Comparison of ENCODE assay signal across 9 mouse cellular contexts in the genomic region with DNA sequence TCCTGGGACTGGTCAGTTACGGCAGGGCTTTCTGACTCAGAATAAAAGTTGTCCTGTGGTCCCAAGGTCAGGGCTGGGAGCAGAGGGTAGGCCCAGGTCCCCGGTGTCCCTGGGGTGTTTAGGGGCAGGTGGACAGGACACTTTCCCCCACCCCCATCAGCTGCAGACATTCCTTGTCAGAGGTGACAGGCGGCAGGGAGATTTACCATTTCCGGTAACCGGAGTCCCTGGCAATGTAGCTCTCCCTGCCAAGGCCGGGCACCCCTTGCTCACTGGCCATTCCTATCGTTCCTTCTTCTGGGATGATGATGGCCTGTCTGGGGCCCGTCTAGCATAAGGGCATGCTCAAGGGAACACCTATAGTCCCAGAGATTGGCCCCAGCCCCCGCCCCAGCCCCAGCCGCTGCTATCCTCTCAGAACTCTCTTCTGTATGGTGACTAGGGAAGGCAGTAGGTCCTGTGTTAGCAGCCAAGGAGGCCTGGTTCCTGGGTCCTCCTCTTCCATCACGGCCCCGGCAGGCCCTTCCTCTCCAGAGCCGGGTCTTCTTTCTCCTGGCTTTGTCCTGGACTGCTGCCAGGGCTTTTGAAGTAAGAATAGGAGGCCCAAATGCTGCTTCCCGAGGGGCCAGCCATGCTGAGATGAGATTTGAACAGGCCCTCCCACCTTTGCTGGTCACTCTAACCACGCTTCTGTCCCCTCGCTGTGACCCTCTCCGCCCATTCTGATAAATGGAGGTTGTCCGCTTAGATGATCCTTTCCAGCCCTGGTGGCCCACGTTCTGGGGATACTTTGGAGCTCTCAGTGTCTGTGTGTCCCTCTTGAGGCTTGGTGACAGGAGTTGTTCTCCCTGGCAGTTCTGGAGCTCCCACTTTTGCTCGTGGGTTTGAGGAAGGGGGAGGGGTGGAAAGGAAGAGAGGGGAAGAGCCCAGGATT. TPM values are rescaled to one million over a fixed set of nuclear protein-coding genes. Genes with fewer than 3 reads are reported as not detected.
DNase-seq lines count a peak whose midpoint lies in the region; ATAC-seq and TF ChIP-seq lines count a peak whose summit lies in the region.
"Had no signal": no experiment of that assay in that cellular context is flagged by ENCODE, and none has a peak within 500 bp of the region (broad histone marks: within the 10 kb centered on the region; RNA-seq: fewer than 3 reads in every experiment).

No protein-coding gene starts in this region.

- WGBS in lung, embryonic 15.5 days = 19% methylated on average over 20 of the region's 20 CpGs
- WGBS in intestine, embryonic 15.5 days = 31% methylated on average over 20 of the region's 20 CpGs
- WGBS in neural tube, embryonic 13.5 days = 32% methylated on average over 20 of the region's 20 CpGs

- no peak for TF ChIP-seq POLR2A in embryonic fibroblast, embryonic 13.5 days (IDR thresholded peaks at IDR 0.05; ENCODE audit: low read depth, low read length)

- TF ChIP-seq CTCF in embryonic fibroblast, embryonic 13.5 days (IDR thresholded peaks at IDR 0.05; ENCODE audit: borderline replicate concordance, insufficient read depth, low read length) = no peak

- no peaks in the 10 kb centered on the region for H3K27me3 ChIP-seq in lung, embryonic 15.5 days
- no peaks in the 10 kb centered on the region for H3K27me3 ChIP-seq in intestine, embryonic 15.5 days (replicated peaks)
- no peaks in the 10 kb centered on the region; the same call in 1 of the 2 replicates for H3K27me3 ChIP-seq in neural tube, embryonic 13.5 days

- H3K27ac ChIP-seq in lung, embryonic 15.5 days = peak overlapping the region; percentile 93
- peak overlapping the region; percentile 99 for H3K27ac ChIP-seq in embryonic fibroblast, embryonic 13.5 days (ENCODE audit: insufficient read depth, low read length)
- H3K27ac ChIP-seq in intestine, embryonic 15.5 days = peak overlapping the region; percentile 68
- peak overlapping the region; percentile 69 for H3K27ac ChIP-seq in neural tube, embryonic 13.5 days (replicated peaks)

- no peak overlapping the region; the same call in 1 of the 2 replicates for H3K9ac ChIP-seq in lung, embryonic 15.5 days
- H3K9ac ChIP-seq in intestine, embryonic 15.5 days = peak overlapping the region; percentile 20
- H3K9ac ChIP-seq in neural tube, embryonic 13.5 days = peak overlapping the region; percentile 49

- peak overlapping the region; percentile 2 for H3K4me2 ChIP-seq in lung, embryonic 15.5 days
- peak overlapping the region; percentile 29 for H3K4me2 ChIP-seq in intestine, embryonic 15.5 days (replicated peaks)
- 0 out of 2 replicates have a peak overlapping the region, but pooled peaks have one; percentile 14 for H3K4me2 ChIP-seq in neural tube, embryonic 13.5 days

- no peak overlapping the region for H3K4me3 ChIP-seq in lung, embryonic 15.5 days
- no peak overlapping the region for H3K4me3 ChIP-seq in embryonic fibroblast, embryonic 13.5 days (ENCODE audit: insufficient read depth, low read length)
- no peak overlapping the region for H3K4me3 ChIP-seq in intestine, embryonic 15.5 days (replicated peaks)
- no peak overlapping the region for H3K4me3 ChIP-seq in neural tube, embryonic 13.5 days
- H3K4me3 ChIP-seq: megakaryocyte, embryonic 14.5 days had no signal

- no peak for ATAC-seq in lung, embryonic 15.5 days (ENCODE audit: borderline replicate concordance, extremely low read depth, low FRiP score, low TSS enrichment)
- ATAC-seq in intestine, embryonic 15.5 days = no peak
- no peak for ATAC-seq in neural tube, embryonic 13.5 days (ENCODE audit: low read depth)
- ATAC-seq in erythroid progenitor cell, adult 5-6 weeks (replicated peaks; ENCODE audit: low FRiP score, poor library complexity, severe bottlenecking) = no peak

- DNase-seq in lung, postnatal 4 days = no peak
- no peak for DNase-seq in frontal cortex, postnatal 14 days (ENCODE audit: low spot score in 2 of 2)
- no peak for DNase-seq in urinary bladder, adult 2 months (ENCODE audit: low spot score)

- H3K4me1 ChIP-seq in lung, embryonic 15.5 days = peaks cover 86% of the 10 kb centered on the region
- peaks cover 54% of the 10 kb centered on the region for H3K4me1 ChIP-seq in embryonic fibroblast, embryonic 13.5 days (ENCODE audit: control insufficient read depth, insufficient read depth, low read length)
- H3K4me1 ChIP-seq in intestine, embryonic 15.5 days (replicated peaks) = peaks cover 80% of the 10 kb centered on the region
- H3K4me1 ChIP-seq in neural tube, embryonic 13.5 days (replicated peaks) = peaks cover 72% of the 10 kb centered on the region

- no peaks in the 10 kb centered on the region for H3K36me3 ChIP-seq in lung, embryonic 15.5 days
- H3K36me3 ChIP-seq in intestine, embryonic 15.5 days = no peaks in the 10 kb centered on the region
- H3K36me3 ChIP-seq in neural tube, embryonic 13.5 days = no peaks in the 10 kb centered on the region

- H3K9me3 ChIP-seq in lung, embryonic 15.5 days = no peaks in the 10 kb centered on the region
- H3K9me3 ChIP-seq in intestine, embryonic 15.5 days = no peaks in the 10 kb centered on the region
- H3K9me3 ChIP-seq in neural tube, embryonic 13.5 days = no peaks in the 10 kb centered on the region
- H3K9me3 ChIP-seq: megakaryocyte, embryonic 14.5 days had no signal

RNA-seq across cellular contexts. Expression of gene Hspg2, which starts 17.8 kb away (rescaled TPM):
- 32.0 and 32.1 TPM in 2 replicates for polyA plus RNA-seq in lung, embryonic 15.5 days (2015; fragmentation: Nextera tagmentation; extraction: Ambion mirVana)
- polyA plus RNA-seq in embryonic fibroblast, embryonic 13.5 days (2011; ENCODE audit: insufficient read length, low read depth, missing spikeins) = 271 and 368 TPM in 2 replicates
- polyA plus RNA-seq in intestine, embryonic 15.5 days (2015; fragmentation: Nextera tagmentation; extraction: Ambion mirVana) = 20.9 and 23.0 TPM in 2 replicates
- 8.6 and 9.6 TPM in 2 replicates for polyA plus RNA-seq in neural tube, embryonic 13.5 days (2015; fragmentation: Nextera tagmentation; extraction: Ambion mirVana)
- 35.5 and 115 TPM in 2 replicates for polyA plus RNA-seq in urinary bladder, adult 2 months (2012; rRNA removed)
- not detected in 2 replicates for total RNA-seq in erythroid progenitor cell, adult 5-6 weeks (2015; ENCODE audit: low replicate concordance)
- 0.13 TPM in 1 of 2 replicates, not detected in the other for total RNA-seq in erythroid progenitor cell, adult 5-6 weeks (2017; ENCODE audit: low replicate concordance)

RNA-seq across cellular contexts. Expression of gene 1700013G24Rik, which starts 33.3 kb away (rescaled TPM):
- not detected in 2 replicates for polyA plus RNA-seq in lung, embryonic 15.5 days (2015; fragmentation: Nextera tagmentation; extraction: Ambion mirVana)
- not detected in 2 replicates for polyA plus RNA-seq in embryonic fibroblast, embryonic 13.5 days (2011; ENCODE audit: insufficient read length, low read depth, missing spikeins)
- not detected in 2 replicates for polyA plus RNA-seq in intestine, embryonic 15.5 days (2015; fragmentation: Nextera tagmentation; extraction: Ambion mirVana)
- polyA plus RNA-seq in neural tube, embryonic 13.5 days (2015; fragmentation: Nextera tagmentation; extraction: Ambion mirVana) = not detected in 2 replicates
- polyA plus RNA-seq in urinary bladder, adult 2 months (2012; rRNA removed) = not detected in 2 replicates
- total RNA-seq in erythroid progenitor cell, adult 5-6 weeks (2015; ENCODE audit: low replicate concordance) = not detected in 2 replicates
- not detected in 2 replicates for total RNA-seq in erythroid progenitor cell, adult 5-6 weeks (2017; ENCODE audit: low replicate concordance)

RNA-seq across cellular contexts. Expression of gene Cela3b, which starts 56.0 kb away (rescaled TPM):
- polyA plus RNA-seq in lung, embryonic 15.5 days (2015; fragmentation: Nextera tagmentation; extraction: Ambion mirVana) = 0.16 and 0.94 TPM in 2 replicates
- polyA plus RNA-seq in embryonic fibroblast, embryonic 13.5 days (2011; ENCODE audit: insufficient read length, low read depth, missing spikeins) = not detected in 2 replicates
- 74.8 and 281 TPM in 2 replicates for polyA plus RNA-seq in intestine, embryonic 15.5 days (2015; fragmentation: Nextera tagmentation; extraction: Ambion mirVana)
- polyA plus RNA-seq in neural tube, embryonic 13.5 days (2015; fragmentation: Nextera tagmentation; extraction: Ambion mirVana) = not detected in 2 replicates
- polyA plus RNA-seq in urinary bladder, adult 2 months (2012; rRNA removed) = 0.34 TPM in 1 of 2 replicates, not detected in the other
- total RNA-seq in erythroid progenitor cell, adult 5-6 weeks (2015; ENCODE audit: low replicate concordance) = not detected in 2 replicates
- total RNA-seq in erythroid progenitor cell, adult 5-6 weeks (2017; ENCODE audit: low replicate concordance) = not detected in 2 replicates

Comparison
In these comparisons a context has a peak if more than half of its experiments do, and no peak if none do; other contexts are left out.
1. RNA of gene Cela3b, which starts 56.0 kb away (polyA plus RNA-seq): 74.8 to 281 TPM in intestine, embryonic 15.5 days; 0.16 to 0.94 TPM in lung, embryonic 15.5 days, 0.34 TPM in urinary bladder, adult 2 months, not detected in embryonic fibroblast, embryonic 13.5 days and not detected in neural tube, embryonic 13.5 days; every median in the first group is over 10 times any median in the second.
2. Peak in every context shown above with its lines, with median percentiles within 50 percentile points of each other: H3K27ac ChIP-seq and H3K4me2 ChIP-seq.